Mouse (Mus musculus) T-cell, adult 2 months (primary cell): ENCODE results near the gene Tmem79.
A peak's percentile ranks its signal among the peaks of the same experiment; 100 is the strongest.
"Not testable (repeated sequence)": the region's sequence is repeated elsewhere in the genome, so short reads cannot be mapped to it uniquely, and the experiment has no call there.

ENCODE experiments used
- DNase-seq: peaks from one replicate; pipeline ENCODE4 v3.0.0; 2022; ENCODE audit warnings: low spot score

Tmem79 gene

DNA sequence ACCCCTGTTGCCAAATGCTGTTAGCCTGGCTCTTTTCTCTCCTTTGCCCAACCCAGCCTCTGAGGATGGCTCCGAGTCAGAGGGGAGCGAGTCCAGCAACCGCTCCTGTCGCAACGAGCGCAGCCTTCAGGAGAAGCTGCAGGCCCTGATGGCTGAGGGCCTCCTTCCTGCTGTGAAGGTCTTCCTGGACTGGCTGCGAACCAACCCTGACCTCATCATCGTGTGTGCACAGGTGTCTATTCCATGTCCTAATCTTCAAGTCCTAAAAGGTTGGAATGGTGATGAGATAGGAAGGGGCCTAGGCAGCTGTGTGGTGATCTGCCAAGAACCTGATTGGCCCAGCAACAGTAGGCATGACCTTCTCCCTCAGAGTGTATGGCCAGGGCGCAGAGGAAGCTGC lies 17.0 kb upstream of the Tmem79 start:
- no peak for DNase-seq

- no peak for DNase-seq
These were observed 14.8 kb upstream of the Tmem79 start for GRCm38 (mm10) chr3:88350732-88351131.

DNA sequence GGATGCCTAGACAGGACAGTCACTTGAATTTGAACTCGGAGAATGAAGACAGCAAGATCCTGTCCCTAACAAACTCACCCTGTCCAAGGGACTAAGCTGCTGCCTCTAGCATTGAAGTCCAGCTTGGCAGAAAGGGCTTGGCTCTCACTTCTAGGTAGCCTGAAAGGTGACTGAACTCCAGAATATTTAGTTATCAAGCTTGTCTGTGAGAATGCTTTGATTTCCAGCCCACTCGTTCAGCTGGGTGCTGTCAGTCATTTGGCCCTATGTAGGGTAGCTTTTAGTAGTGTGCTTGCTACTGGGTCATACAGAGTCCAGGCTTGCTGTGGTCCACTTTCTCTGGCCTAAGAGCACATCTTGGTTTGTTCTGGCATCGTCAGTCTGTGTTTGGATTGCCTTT lies 3.1 kb upstream of the Tmem79 start:
- DNase-seq = no peak

DNA sequence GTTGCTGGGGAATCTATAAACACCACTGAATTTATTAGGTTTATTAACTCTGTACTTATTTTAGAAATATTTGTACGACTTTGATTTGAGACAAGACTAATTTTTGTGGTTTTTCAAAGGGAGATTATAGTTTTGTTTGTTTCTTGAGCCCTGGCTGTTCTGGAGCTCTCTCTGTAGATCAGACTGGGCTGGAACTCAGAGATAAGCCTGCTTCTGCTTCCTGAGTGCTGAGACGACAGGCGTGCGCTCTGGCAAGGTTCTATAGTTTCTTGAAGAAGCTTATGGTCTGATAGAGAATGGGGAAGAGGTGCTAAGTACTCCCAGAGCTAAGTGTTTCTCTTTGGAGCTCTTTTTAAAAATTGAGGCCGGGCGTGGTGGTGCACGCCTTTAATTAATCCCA lies 2.4 kb upstream of the Tmem79 start:
- DNase-seq = no peak

DNA sequence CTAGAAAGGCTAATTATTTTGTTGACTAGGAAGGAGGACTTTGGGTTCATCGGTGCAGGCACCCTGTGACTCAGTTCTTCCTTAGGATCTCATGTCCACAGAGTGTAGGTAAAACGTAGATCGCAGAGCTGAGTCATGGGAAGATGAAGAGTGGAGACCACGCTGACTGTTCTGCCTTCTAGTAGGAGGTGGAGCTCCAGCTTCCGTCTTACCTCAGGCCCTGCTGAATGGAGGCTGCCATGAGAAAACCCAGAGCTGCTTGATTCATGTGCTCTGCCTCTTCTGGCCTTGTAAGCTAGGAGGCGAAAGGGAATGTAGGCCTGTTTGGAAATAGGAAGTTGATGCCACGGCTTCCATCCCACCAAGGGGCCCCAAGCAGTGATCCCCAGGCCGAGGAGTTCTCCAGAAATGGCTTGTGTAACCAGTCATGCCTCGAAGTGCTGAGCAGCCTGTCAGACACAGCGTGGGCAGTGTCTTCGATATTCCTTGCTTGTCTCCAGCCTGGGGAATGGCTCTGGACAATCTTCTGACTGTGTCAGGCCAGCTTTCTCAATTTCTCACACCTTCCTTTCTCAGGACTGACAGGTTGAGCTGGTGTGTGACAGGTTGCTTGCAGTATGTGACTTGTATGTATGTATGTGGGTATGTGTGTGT lies 1.5 kb upstream of the Tmem79 start:
- peak; percentile 20 for DNase-seq

- no peak for DNase-seq
These were observed 403 bp downstream of the Tmem79 start for GRCm38 (mm10) chr3:88335436-88336053.

DNA sequence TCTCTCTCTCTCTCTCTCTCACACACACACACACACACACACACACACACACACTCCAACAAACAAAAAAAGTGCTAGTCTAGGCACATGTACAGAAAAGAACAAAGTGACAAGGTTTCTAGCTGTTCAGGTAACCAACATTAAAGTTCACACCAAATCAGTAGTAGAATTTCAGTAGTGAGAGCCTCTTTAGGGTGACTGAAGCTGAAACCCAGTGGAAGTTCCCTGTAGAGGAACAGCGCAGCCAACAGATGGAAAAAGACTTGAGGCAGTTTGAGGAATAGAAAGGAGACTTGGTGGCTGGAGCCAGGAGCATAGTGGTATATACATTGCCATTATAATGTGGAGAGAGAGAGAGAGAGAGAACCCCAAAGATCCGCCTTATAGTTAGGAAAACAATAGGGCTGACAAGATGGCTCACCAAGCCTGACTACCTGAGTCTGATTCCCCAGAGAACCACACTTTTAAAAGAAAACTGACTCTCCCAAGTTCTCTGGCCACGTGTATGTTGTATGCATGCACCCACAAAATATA lies 979 bp downstream of the Tmem79 start:
- no peak for DNase-seq

GRCm38 (mm10) chr3:88334029-88334658 lies 1.8 kb downstream of the Tmem79 start:
- no peak for DNase-seq

DNA sequence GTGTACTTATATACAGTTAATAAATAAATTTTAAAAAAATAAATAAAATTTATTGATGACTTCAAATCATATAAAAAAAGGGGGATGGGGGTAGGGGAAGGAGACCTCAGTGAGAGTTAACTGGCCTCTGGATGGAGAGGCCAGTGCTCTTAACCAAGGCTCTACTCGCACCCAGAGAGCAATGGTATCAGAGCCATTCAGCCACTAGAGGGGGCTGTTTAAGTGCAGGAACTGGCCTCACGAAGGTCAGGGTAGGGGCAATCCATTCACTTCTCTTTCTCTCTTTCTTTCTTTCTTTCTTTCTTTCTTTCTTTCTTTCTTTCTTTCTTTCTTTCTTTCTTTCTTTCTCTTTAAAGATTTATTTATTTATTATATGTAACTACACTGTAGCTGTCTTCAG lies 4.7 kb downstream of the Tmem79 start:
- DNase-seq = peak; percentile 49

DNA sequence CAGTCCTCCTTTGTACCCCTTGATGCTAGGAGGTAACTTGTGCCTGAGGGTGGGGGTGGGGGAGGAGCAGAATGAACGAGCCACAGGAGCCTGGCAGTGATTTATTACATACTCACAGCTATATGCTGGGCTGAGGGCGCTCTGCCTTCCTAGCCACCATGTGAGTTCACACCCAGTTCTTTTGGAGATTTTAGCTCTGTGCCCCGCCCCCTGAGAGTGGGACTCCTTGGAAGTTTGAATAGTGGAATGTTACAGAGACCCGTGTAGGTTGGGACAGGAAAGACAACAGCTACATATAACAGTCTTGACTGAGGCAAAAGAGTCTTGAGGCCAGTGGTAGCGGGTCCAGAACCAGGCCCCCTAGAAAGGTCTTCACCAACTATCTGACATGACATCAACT lies 7.0 kb downstream of the Tmem79 start:
- DNase-seq = no peak

DNA sequence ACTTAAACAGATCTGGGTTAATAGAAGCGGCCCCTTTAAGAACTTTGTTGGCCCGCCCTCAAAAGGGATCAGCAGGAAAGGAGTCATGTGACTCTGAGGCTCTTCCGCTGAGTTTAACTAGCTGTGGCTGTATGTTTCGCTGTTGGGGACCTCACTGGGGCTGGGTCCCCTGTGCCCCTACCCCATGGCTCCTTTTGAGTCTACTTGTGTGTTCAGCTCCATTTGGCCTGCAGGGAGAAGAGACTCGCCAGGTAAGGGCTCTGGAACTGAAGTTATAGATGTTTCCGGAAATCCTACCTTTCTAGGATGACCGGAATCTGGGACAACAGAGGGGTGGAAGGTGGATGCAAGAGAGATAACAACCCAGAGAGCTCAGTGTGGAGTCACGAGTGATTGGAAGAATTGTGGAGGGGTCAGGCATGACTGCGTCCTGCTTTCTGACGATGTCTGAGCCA lies 11.0 kb downstream of the Tmem79 start, which contains the start of gene Glmp:
Gene Glmp (plus strand): TSS at position 73 of the 455 bp plus-strand sequence.
- peak; percentile 50 for DNase-seq

- no peak for DNase-seq
These were observed 36.8 kb downstream of the Tmem79 start for GRCm38 (mm10) chr3:88299172-88299571.

GRCm38 (mm10) chr3:88297321-88297851 lies 38.6 kb downstream of the Tmem79 start:
- DNase-seq = peak; percentile 54

- peak; percentile 97 for DNase-seq
These were observed 39.2 kb downstream of the Tmem79 start, which contains the start of the genes Tsacc and Cct3 for GRCm38 (mm10) chr3:88296561-88297318. TSS of gene Tsacc (minus strand) at chr3:88296999. TSS of gene Cct3 (plus strand) at chr3:88297116.

GRCm38 (mm10) chr3:88296110-88296560 lies 39.8 kb downstream of the Tmem79 start:
- no peak for DNase-seq

- DNase-seq = not testable (repeated sequence)
These were observed 40.7 kb downstream of the Tmem79 start for GRCm38 (mm10) chr3:88295272-88295671.

DNA sequence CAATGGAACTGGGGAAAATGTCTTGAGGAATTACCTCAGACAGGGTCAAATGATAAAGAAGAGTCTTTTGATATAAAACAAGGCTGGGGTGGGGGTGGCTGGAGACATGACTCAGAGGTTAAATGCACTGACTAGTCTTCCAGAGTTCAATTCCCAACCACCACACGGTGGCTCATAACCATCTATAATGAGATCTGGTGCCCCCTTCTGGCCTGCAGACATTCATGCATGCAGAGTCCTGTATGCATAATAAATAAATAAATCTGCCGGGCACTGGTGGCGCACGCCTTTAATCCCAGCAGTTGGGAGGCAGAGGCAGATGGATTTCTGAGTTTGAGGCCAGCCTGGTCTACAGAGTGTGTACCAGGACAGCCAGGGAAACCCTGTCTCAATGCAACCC lies 44.0 kb downstream of the Tmem79 start:
- DNase-seq = peak; percentile 55

- not testable (repeated sequence) for DNase-seq
These were observed 47.7 kb downstream of the Tmem79 start for GRCm38 (mm10) chr3:88288133-88288713.

DNA sequence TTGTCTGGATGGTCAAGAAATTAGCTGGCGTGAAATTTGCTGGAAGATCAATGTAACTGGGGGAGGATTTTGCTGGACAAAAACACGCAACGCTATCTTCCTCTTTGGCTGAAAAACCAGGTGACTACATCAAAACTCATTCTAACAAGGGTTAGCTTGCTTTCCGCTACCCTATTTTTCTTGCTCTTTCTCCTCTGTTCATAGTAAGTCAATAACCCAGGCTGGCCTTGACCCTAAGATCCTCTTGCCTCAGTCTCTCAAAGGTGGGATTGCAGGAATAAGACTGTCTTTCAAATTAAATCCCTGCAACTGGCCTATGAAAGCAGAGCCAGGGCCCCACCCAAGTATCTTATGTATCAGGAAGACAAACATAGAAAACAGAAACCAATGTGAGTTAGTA lies 48.8 kb downstream of the Tmem79 start, which contains the start of gene Gm38392:
Gene Gm38392 (minus strand): TSS at position 101 of the 400 bp plus-strand sequence.
- no peak for DNase-seq

DNA sequence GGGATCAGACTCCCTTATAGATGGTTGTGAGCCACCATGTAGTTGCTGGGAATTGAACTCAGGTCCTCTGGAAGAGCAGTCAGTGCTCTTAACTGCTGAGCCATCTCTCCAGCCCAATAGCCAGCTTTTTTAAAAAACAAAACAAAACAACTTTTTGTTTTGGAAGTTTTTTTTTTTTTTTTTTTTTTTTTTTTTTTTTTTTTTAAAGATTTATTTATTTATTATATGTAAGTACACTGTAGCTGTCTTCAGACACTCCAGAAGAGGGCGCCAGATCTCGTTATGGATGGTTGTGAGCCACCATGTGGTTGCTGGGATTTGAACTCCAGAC lies 50.4 kb downstream of the Tmem79 start:
- DNase-seq = not testable (repeated sequence)

GRCm38 (mm10) chr3:88284815-88285564 lies 51.0 kb downstream of the Tmem79 start:
- not testable (repeated sequence) for DNase-seq
